ENCODE assay signal across 9 mouse cellular contexts in the genomic region with DNA sequence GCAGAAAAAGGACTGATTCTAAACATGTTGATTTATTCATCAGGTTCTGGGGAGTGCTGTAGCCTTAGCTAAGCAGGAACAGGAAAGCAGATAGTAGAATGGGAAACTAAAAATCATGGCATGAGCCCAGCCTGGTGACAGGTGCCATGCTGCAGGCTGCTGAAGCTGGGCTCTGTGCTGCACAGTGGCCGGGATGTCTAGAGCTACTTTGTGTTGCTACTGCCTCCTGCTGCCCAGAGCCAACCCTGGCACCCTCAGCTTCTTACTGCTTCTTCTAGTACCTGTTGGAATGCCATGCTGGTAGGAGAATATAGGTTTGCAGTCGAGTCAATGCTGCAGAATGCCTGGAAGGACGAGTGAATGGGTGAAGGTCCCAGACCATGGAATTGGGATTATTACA. TPM values are rescaled to one million over a fixed set of nuclear protein-coding genes. Genes with fewer than 3 reads are reported as not detected.
DNase-seq lines count a peak whose midpoint lies in the region; ATAC-seq lines count a peak whose summit lies in the region.
"Had no signal": no experiment of that assay in that cellular context is flagged by ENCODE, and none has a peak within 500 bp of the region (broad histone marks: within the 10 kb centered on the region; RNA-seq: fewer than 3 reads in every experiment).

No protein-coding gene starts in this region.

- H3K4me2 ChIP-seq in kidney, embryonic 15.5 days = no peak overlapping the region
- H3K4me2 ChIP-seq: liver, embryonic 15.5 days had no signal

- no peak for ATAC-seq in CD4-positive, CD25-positive, alpha-beta regulatory T cell, adult 4 months
- ATAC-seq in kidney, embryonic 15.5 days (replicated peaks; ENCODE audit: low FRiP score) = no peak; the same call in 1 of the 2 replicates

- no peaks in the 10 kb centered on the region for H3K9me3 ChIP-seq in kidney, embryonic 15.5 days (replicated peaks)
- H3K9me3 ChIP-seq: liver, embryonic 15.5 days had no signal

- peaks cover 15% of the 10 kb centered on the region for H3K36me3 ChIP-seq in kidney, embryonic 15.5 days

- intact Hi-C loops in gastrocnemius, postnatal 14 days (cut with DNase I; ENCODE audit: low total_unique reads) = no loop called here

- H3K9ac ChIP-seq in kidney, embryonic 15.5 days = no peak overlapping the region
- H3K9ac ChIP-seq: liver, embryonic 15.5 days had no signal

- H3K27ac ChIP-seq in kidney, embryonic 15.5 days = no peak overlapping the region
- H3K27ac ChIP-seq: liver, embryonic 15.5 days had no signal

- H3K27me3 ChIP-seq in kidney, embryonic 15.5 days = no peaks in the 10 kb centered on the region
- H3K27me3 ChIP-seq: liver, embryonic 15.5 days had no signal

- DNase-seq in CD4-positive, CD25-positive, alpha-beta regulatory T cell, adult 2 months (ENCODE audit: low read depth, low spot score) = peak; percentile 10
- DNase-seq in kidney, adult 11 months = peak; percentile 25
- peak; percentile 55 for DNase-seq in 3T3-L1 (ENCODE audit: low read depth, low spot score)
- DNase-seq in kidney, adult 8-10 months = peak; percentile 14 to 38
- DNase-seq in cerebellum, adult 9-11 months = no peak
- no peak for DNase-seq in gastrocnemius, postnatal 14 days

- WGBS in kidney, embryonic 15.5 days = 59% methylated on average over 3 of the region's 3 CpGs

- H3K4me1 ChIP-seq in kidney, embryonic 15.5 days = peaks cover 5% of the 10 kb centered on the region
- H3K4me1 ChIP-seq: liver, embryonic 15.5 days had no signal

- no peak overlapping the region for H3K4me3 ChIP-seq in kidney, embryonic 15.5 days (replicated peaks)
- H3K4me3 ChIP-seq: liver, embryonic 15.5 days had no signal

RNA-seq across cellular contexts. Expression of gene Pigk, which starts 8.9 kb away (rescaled TPM):
- 10 to 100 TPM; 51.1 to 60.6 TPM for polyA plus RNA-seq in CD4-positive, CD25-positive, alpha-beta regulatory T cell, adult 4 months (2017; shearing (Covaris generic))
- 42.2 and 45.6 TPM in 2 replicates for polyA plus RNA-seq in kidney, embryonic 15.5 days (2015; fragmentation: Nextera tagmentation; extraction: Ambion mirVana)
- total RNA-seq in gastrocnemius, postnatal 14 days (2021) = 10 to 100 TPM; 20.8 to 27.7 TPM

RNA-seq across cellular contexts. Expression of gene Ak5, which starts 54.7 kb away (rescaled TPM):
- polyA plus RNA-seq in CD4-positive, CD25-positive, alpha-beta regulatory T cell, adult 4 months (2017; shearing (Covaris generic)) = under 1 TPM in 1 of 2 experiments, not detected in 1; 0.12 TPM
- polyA plus RNA-seq in kidney, embryonic 15.5 days (2015; fragmentation: Nextera tagmentation; extraction: Ambion mirVana) = 3.1 and 3.6 TPM in 2 replicates
- 1 to 10 TPM in 1 of 2 experiments, under 1 TPM in 1; 0.97 to 1.2 TPM for total RNA-seq in gastrocnemius, postnatal 14 days (2021)

Comparison
In these comparisons a context has a peak if more than half of its experiments do, and no peak if none do; other contexts are left out.
1. DNase-seq: peak in CD4-positive, CD25-positive, alpha-beta regulatory T cell, adult 2 months (single experiment), kidney, adult 11 months (single experiment), 3T3-L1 (single experiment) and kidney, adult 8-10 months (2 of 2); none in cerebellum, adult 9-11 months (single experiment) and gastrocnemius, postnatal 14 days (single experiment).